Mouse (Mus musculus) megakaryocyte-erythroid progenitor cell, adult 5-6 weeks (primary cell): Measurements from ENCODE around the gene Armcx5. TPM values are rescaled to one million over a fixed set of nuclear protein-coding genes. Genes with fewer than 3 reads are reported as not detected.

Experiments used
- total RNA-seq, 2 experiments: library from RNA; stranded (forward) in 1 of 2; stranded (reverse) in 1 of 2; fragments of 200-1000, 215-1000 nt in 1 of 2; fragments of >200 nt in 1 of 2; fragmentation: Nextera tagmentation in 1 of 2; gene quantifications; 2 replicates each; pipeline ENCODE4 v1.2.3; 2014 to 2017

The Armcx5 gene
- total RNA-seq, 2 experiments from 2014 or later, result 2.0 to 6.1 TPM

Other genes with a start within 250 kb of the Armcx5 start
- gene AV320801, start 248.1 kb upstream of the Armcx5 start, total RNA-seq (2014; fragmentation: Nextera tagmentation), result not detected in 2 replicates
- not detected in 2 replicates for gene AV320801, start 248.1 kb upstream of the Armcx5 start, total RNA-seq (2017)
- gene Nxf7, start 144.0 kb upstream of the Armcx5 start, total RNA-seq (2014; fragmentation: Nextera tagmentation), result not detected in 2 replicates
- not detected in 2 replicates for gene Nxf7, start 144.0 kb upstream of the Armcx5 start, total RNA-seq (2017)
- not detected in 2 replicates for gene Prame, start 115.0 kb upstream of the Armcx5 start, total RNA-seq (2014; fragmentation: Nextera tagmentation)
- gene Prame, start 115.0 kb upstream of the Armcx5 start, total RNA-seq (2017), result not detected in 2 replicates
- gene Tcp11x2, start 48.9 kb upstream of the Armcx5 start, total RNA-seq (2014; fragmentation: Nextera tagmentation), result not detected in 2 replicates
- gene Tcp11x2, start 48.9 kb upstream of the Armcx5 start, total RNA-seq (2017), result not detected in 2 replicates
- not detected in 2 replicates for gene Tmsb15a, start 17.5 kb upstream of the Armcx5 start, total RNA-seq (2014; fragmentation: Nextera tagmentation)
- gene Tmsb15a, start 17.5 kb upstream of the Armcx5 start, total RNA-seq (2017), result not detected in 2 replicates
- gene Gprasp1, start within 50 bp of the Armcx5 start, total RNA-seq (2014; fragmentation: Nextera tagmentation), result 12.3 and 17.8 TPM in 2 replicates
- 18.0 and 34.3 TPM in 2 replicates for gene Gprasp1, start within 50 bp of the Armcx5 start, total RNA-seq (2017)
- gene Bhlhb9, start 54.9 kb downstream of the Armcx5 start, total RNA-seq (2014; fragmentation: Nextera tagmentation), result 15.2 and 26.2 TPM in 2 replicates
- gene Bhlhb9, start 54.9 kb downstream of the Armcx5 start, total RNA-seq (2017), result 26.1 and 32.1 TPM in 2 replicates
- gene Gprasp2, start 96.3 kb downstream of the Armcx5 start, total RNA-seq (2014; fragmentation: Nextera tagmentation), result 0.52 and 1.5 TPM in 2 replicates
- gene Gprasp2, start 96.3 kb downstream of the Armcx5 start, total RNA-seq (2017), result 0.80 and 6.5 TPM in 2 replicates